Mouse (Mus musculus): ENCODE results near the gene Josd2. TPM values are rescaled to one million over a fixed set of nuclear protein-coding genes. Genes with fewer than 3 reads are reported as not detected.

Gene Josd2
- total and polyA plus RNA-seq, 3 experiments, result 33.9 to 57.7 (median 54.8) TPM

DNA sequence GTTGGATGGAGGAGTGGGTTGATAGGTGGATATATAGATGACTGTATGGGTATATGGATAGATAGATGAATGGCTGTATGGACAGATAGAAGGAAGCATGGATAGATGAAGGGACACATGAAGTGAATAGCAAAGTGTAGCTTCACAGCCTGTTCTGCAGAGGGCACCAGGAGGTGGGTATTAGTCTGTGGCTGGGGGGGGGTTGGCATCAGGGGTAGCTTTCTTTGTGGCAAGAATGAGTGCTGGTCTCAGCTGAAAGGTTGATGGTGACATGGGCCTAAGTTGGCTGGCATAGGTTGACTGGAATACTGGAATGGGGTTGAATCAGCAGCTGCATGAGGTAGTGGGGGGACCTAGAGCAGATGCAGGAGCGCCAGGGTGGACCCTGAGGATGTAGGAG is 26.6 kb upstream of the Josd2 start:
- Histone ChIP-seq H3K4me1 (ENCODE audit: control insufficient read depth in 1 of 2, insufficient read depth in 2 of 2) (no peaks in the 10 kb centered on the region), H3K4me2 (ENCODE audit: insufficient read depth, low read depth, poor library complexity, severe bottlenecking) (no peak overlapping the region), H3K27ac (ENCODE audit: insufficient read depth, low read depth) (no peak overlapping the region), H3K36me3 (replicated peaks in 1 of 2; ENCODE audit: control insufficient read depth in 1 of 2, insufficient read depth in 1 of 2, low read length in 1 of 2) (no peaks in the 10 kb centered on the region), H3K27me3 (replicated peaks) (peaks cover 91% of the 10 kb centered on the region), H3K9me3 (replicated peaks; ENCODE audit: low read length) (no peaks in the 10 kb centered on the region), H3K9ac (ENCODE audit: insufficient read depth, low read depth) (no peak overlapping the region), H3K79me2 (replicated peaks; ENCODE audit: control insufficient read depth, extremely low read depth, insufficient read depth, poor library complexity, severe bottlenecking) (no peaks in the 10 kb centered on the region), H3K4me3 (replicated peaks in 1 of 3; ENCODE audit: low read depth in 2 of 3, low read length in 2 of 3, poor library complexity in 1 of 3) (no peak overlapping the region)
- TF ChIP-seq EP300 (IDR thresholded peaks at IDR 0.05; ENCODE audit: low read length), result no peak
- no peak for TF ChIP-seq NELFE (IDR thresholded peaks at IDR 0.05; ENCODE audit: low read depth, low read length)
- no peak for TF ChIP-seq POLR2AphosphoS2 (IDR thresholded peaks at IDR 0.05; ENCODE audit: low read depth, low read length)
- TF ChIP-seq ZC3H11A (IDR thresholded peaks at IDR 0.05; ENCODE audit: low read depth, low read length), result no peak
- TF ChIP-seq POLR2A (IDR thresholded peaks at IDR 0.05; ENCODE audit: low read depth, low read length), result no peak
- dilution Hi-C loops (cut with MboI; ENCODE audit: extremely low pct_ligation_motif_present, extremely low pct_unique_long_range_greater_than_20kb, low sequenced_read_pairs) (no loop called here), in situ Hi-C loops (cut with MboI; ENCODE audit: low pct_ligation_motif_present, low pct_unique_long_range_greater_than_20kb, low sequenced_read_pairs) (no loop called here)
- DNase-seq (ENCODE audit: extremely low read depth), result no peak

DNA sequence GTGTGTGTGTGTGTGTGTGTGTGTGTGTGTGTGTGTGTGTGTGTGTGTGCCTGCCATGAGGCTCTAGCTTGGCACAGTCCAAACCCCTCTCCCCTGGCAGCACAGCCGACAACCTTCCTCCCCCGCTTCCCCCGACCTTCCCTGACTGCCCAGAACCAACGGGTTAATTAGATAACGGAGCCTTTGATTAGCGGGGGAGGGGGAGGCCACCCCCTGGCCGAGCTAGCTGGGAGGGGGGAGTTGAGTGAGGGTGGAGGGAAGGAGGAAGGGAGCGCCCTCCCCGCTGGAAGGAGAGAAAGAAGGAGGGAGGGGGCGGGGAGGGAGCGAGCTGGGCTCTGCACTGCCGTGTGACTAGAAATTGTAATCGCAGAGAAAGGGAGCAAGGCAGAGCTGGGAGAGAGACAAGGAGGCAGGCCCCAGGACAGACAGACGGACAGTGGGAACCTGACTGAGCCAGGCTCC is 26.1 kb upstream of the Josd2 start:
- peaks cover 92% of the 10 kb centered on the region for H3K27me3 ChIP-seq (replicated peaks)
- TF ChIP-seq MXI1 (IDR thresholded peaks at IDR 0.05; ENCODE audit: low read depth, low read length) (no peak), E2F4 (IDR thresholded peaks at IDR 0.05; ENCODE audit: insufficient replicate concordance, low read depth, low read length) (no peak), RAD21 (IDR thresholded peaks at IDR 0.05; ENCODE audit: low read depth, low read length) (no peak), SMC3 (IDR thresholded peaks at IDR 0.05; ENCODE audit: low read depth, low read length) (no peak), CTCF (conservative IDR thresholded peaks at IDR 0.05 in 1 of 2, IDR thresholded peaks at IDR 0.05 in 1 of 2; ENCODE audit: low read depth in 2 of 2, low read length in 2 of 2) (no peak), HCFC1 (IDR thresholded peaks at IDR 0.05; ENCODE audit: low read depth, low read length) (no peak), ZMIZ1 (IDR thresholded peaks at IDR 0.05; ENCODE audit: low read depth, low read length) (no peak), IRF4 (IDR thresholded peaks at IDR 0.05; ENCODE audit: low read depth, low read length) (no peak), RCOR1 (conservative IDR thresholded peaks at IDR 0.05; ENCODE audit: low read depth, low read length) (no peak), ZC3H11A (IDR thresholded peaks at IDR 0.05; ENCODE audit: low read depth, low read length) (no peak), POLR2AphosphoS2 (IDR thresholded peaks at IDR 0.05; ENCODE audit: low read depth, low read length) (no peak), BHLHE40 (IDR thresholded peaks at IDR 0.05; ENCODE audit: low read depth, low read length) (no peak), MEF2A (IDR thresholded peaks at IDR 0.05; ENCODE audit: borderline replicate concordance, low read depth, low read length) (no peak), TCF12 (IDR thresholded peaks at IDR 0.05; ENCODE audit: low read depth, low read length) (no peak), KAT2A (IDR thresholded peaks at IDR 0.05; ENCODE audit: insufficient replicate concordance, low read length) (no peak), EP300 (IDR thresholded peaks at IDR 0.05; ENCODE audit: low read length) (no peak), MAX (IDR thresholded peaks at IDR 0.05; ENCODE audit: low read length) (no peak), CHD2 (IDR thresholded peaks at IDR 0.05; ENCODE audit: low read length) (no peak)
- no peak for DNase-seq (ENCODE audit: extremely low read depth)
- no peaks in the 10 kb centered on the region for H3K79me2 ChIP-seq (replicated peaks; ENCODE audit: control insufficient read depth, extremely low read depth, insufficient read depth, poor library complexity, severe bottlenecking)
- H3K9me3 ChIP-seq (replicated peaks; ENCODE audit: low read length), result no peaks in the 10 kb centered on the region
- no peak overlapping the region for H3K9ac ChIP-seq (ENCODE audit: insufficient read depth, low read depth)
- no peak overlapping the region for H3K4me3 ChIP-seq (replicated peaks in 1 of 3; ENCODE audit: low read depth in 2 of 3, low read length in 2 of 3, poor library complexity in 1 of 3)
- no peak overlapping the region for H3K27ac ChIP-seq (ENCODE audit: insufficient read depth, low read depth)
- no peaks in the 10 kb centered on the region for H3K4me1 ChIP-seq (ENCODE audit: control insufficient read depth in 1 of 2, insufficient read depth in 2 of 2)
- H3K4me2 ChIP-seq (ENCODE audit: insufficient read depth, low read depth, poor library complexity, severe bottlenecking), result no peak overlapping the region
- in situ Hi-C loops (cut with MboI; ENCODE audit: low pct_ligation_motif_present, low pct_unique_long_range_greater_than_20kb, low sequenced_read_pairs), result no loop called here
- dilution Hi-C loops (cut with MboI; ENCODE audit: extremely low pct_ligation_motif_present, extremely low pct_unique_long_range_greater_than_20kb, low sequenced_read_pairs), result no loop called here
- no peaks in the 10 kb centered on the region for H3K36me3 ChIP-seq (replicated peaks in 1 of 2; ENCODE audit: control insufficient read depth in 1 of 2, insufficient read depth in 1 of 2, low read length in 1 of 2)

Measured in CH12.LX (cell line).